Mouse (Mus musculus) megakaryocyte, embryonic 14.5 days (primary cell): ENCODE results near the gene Cxcr1.

Source experiments
- FLI1 ChIP-seq: IDR thresholded peaks from 2 replicates; pipeline ENCODE4 v1.6.1; 2012; ENCODE audit warnings: low read length, inconsistent platforms, mixed read lengths
- GATA1 ChIP-seq: IDR thresholded peaks from 3 replicates; pipeline ENCODE4 v1.6.1; 2012; ENCODE audit warnings: mixed read lengths, low read length, inconsistent platforms, borderline replicate concordance

- TF ChIP-seq GATA1 (no peak), FLI1 (no peak)
These were observed 13.0 kb downstream of the Cxcr1 start for GRCm38 (mm10) chr1:74181462-74181861.
